Mouse (Mus musculus): ENCODE data around the gene Nipbl. TPM values are rescaled to one million over a fixed set of nuclear protein-coding genes. Genes with fewer than 3 reads are reported as not detected.
A peak's percentile ranks its signal among the peaks of the same experiment; 100 is the strongest.

The Nipbl gene
- polyA plus RNA-seq, 1 experiment from 2014 or later = 15.3 TPM

DNA sequence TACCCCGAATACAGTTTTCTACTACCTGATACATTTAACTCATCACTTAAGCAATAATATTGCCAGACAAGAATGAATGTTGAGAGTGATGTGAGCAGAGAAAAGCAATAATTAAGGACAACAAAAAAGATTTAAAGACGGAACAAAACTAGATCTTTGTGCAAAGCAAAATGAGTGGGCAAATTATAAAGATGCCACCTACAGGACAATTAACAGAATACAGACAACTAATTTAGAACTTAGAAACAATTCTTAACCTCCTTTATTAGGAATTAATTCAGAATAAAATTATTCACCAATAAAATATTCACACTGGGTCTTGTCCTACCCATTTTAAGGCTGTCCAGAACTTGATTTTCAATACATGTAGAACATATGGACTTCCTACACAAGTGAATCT lies 38.0 kb downstream of the Nipbl start:
- 87% methylated on average over 2 of the region's 2 CpGs for WGBS
- no peak for ATAC-seq
- Histone ChIP-seq H3K9ac (ENCODE audit: low read length) (no peak overlapping the region), H3K27ac (ENCODE audit: low read depth, low read length) (no peak overlapping the region), H3K9me3 (replicated peaks; ENCODE audit: control insufficient read depth, low read length) (no peaks in the 10 kb centered on the region), H3K27me3 (replicated peaks; ENCODE audit: control insufficient read depth, insufficient read depth, low read length) (no peaks in the 10 kb centered on the region), H3K4me3 (ENCODE audit: low read depth, low read length) (no peak overlapping the region), H3K4me2 (ENCODE audit: low read length) (no peak overlapping the region), H3K36me3 (ENCODE audit: control insufficient read depth, insufficient read depth, low read length) (no peaks in the 10 kb centered on the region), H3K4me1 (ENCODE audit: control insufficient read depth, insufficient read depth, low read length) (no peaks in the 10 kb centered on the region)
- DNase-seq (ENCODE audit: low spot score) = no peak

DNA sequence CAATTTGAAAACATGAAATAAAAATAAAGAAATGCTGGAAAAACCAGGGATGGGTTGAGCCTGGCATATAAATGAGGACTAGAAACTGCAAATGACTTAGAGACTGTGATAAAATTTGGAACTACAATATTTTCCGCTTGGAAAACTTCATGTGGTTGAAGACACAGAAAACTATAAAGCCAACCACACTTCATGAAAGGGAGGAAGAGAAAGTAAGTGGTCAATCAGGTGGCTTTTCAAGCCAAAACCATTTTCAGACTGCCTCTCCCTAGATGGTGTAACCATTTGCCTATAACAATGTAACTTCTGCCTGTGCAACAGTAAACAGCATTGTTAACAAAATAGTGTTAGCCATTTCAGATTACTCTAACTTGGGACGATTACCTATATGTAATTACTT lies 41.7 kb downstream of the Nipbl start:
- DNase-seq (ENCODE audit: low spot score) (no peak), ATAC-seq (no peak)
- Histone ChIP-seq H3K36me3 (ENCODE audit: control insufficient read depth, insufficient read depth, low read length) (no peaks in the 10 kb centered on the region), H3K27me3 (replicated peaks; ENCODE audit: control insufficient read depth, insufficient read depth, low read length) (no peaks in the 10 kb centered on the region), H3K9me3 (replicated peaks; ENCODE audit: control insufficient read depth, low read length) (no peaks in the 10 kb centered on the region), H3K4me2 (ENCODE audit: low read length) (no peak overlapping the region), H3K9ac (ENCODE audit: low read length) (no peak overlapping the region), H3K4me3 (ENCODE audit: low read depth, low read length) (no peak overlapping the region), H3K27ac (ENCODE audit: low read depth, low read length) (no peak overlapping the region), H3K4me1 (ENCODE audit: control insufficient read depth, insufficient read depth, low read length) (no peaks in the 10 kb centered on the region)
- WGBS = 94% methylated on average over 2 of the region's 2 CpGs

DNA sequence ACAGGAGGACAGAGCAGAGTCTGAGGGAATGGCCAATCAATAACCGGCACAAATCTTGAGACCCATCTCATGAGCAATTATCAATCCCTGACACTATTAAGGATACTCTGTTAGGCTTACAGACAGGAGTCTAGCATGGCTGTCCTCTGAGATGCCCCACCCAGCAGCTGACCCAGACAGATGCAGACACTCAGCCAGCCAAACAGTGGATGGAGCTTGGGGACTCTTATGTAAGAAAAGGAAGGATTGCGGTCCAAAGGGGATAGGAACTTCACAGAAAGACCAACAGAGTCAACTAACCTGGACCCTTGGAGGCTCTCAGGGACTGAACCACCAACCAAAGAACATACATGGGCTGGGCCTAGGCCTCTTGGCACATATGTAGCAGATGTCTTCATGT lies 42.7 kb downstream of the Nipbl start:
- H3K27ac ChIP-seq (ENCODE audit: low read depth, low read length) = no peak overlapping the region
- 96% methylated on average over 2 of the region's 2 CpGs for WGBS
- ATAC-seq (no peak), DNase-seq (ENCODE audit: low spot score) (no peak)
- H3K27me3 ChIP-seq (replicated peaks; ENCODE audit: control insufficient read depth, insufficient read depth, low read length) = no peaks in the 10 kb centered on the region
- H3K4me2 ChIP-seq (ENCODE audit: low read length) = no peak overlapping the region
- no peaks in the 10 kb centered on the region for H3K9me3 ChIP-seq (replicated peaks; ENCODE audit: control insufficient read depth, low read length)
- no peak overlapping the region for H3K9ac ChIP-seq (ENCODE audit: low read length)
- H3K36me3 ChIP-seq (ENCODE audit: control insufficient read depth, insufficient read depth, low read length) = no peaks in the 10 kb centered on the region
- H3K4me3 ChIP-seq (ENCODE audit: low read depth, low read length) = no peak overlapping the region
- H3K4me1 ChIP-seq (ENCODE audit: control insufficient read depth, insufficient read depth, low read length) = no peaks in the 10 kb centered on the region

DNA sequence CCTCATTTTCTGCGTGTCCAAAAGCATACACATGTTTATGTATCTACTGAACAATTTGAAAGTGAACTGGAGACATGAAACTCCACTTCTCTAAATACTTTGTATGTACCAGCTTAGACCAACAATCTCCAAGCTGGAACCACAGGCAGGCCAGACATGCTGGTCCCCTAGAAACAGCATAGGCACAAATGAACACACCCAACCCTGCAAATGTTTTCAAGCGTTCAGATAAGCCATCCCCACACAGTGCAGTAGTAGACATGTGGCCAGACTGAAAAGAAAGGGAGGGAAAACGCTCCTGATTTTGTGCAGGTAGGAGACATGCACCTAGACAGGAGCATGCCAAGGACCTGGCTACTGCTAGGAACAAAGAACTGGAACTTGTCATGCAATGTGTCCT lies 52.5 kb downstream of the Nipbl start:
- no peak overlapping the region for H3K9ac ChIP-seq (ENCODE audit: low read length)
- H3K4me3 ChIP-seq (ENCODE audit: low read depth, low read length) = no peak overlapping the region
- ATAC-seq (no peak), DNase-seq (ENCODE audit: low spot score) (no peak)
- H3K27ac ChIP-seq (ENCODE audit: low read depth, low read length) = no peak overlapping the region
- 94% methylated on average over 3 of the region's 3 CpGs for WGBS
- no peaks in the 10 kb centered on the region for H3K27me3 ChIP-seq (replicated peaks; ENCODE audit: control insufficient read depth, insufficient read depth, low read length)
- H3K4me1 ChIP-seq (ENCODE audit: control insufficient read depth, insufficient read depth, low read length) = no peaks in the 10 kb centered on the region
- H3K9me3 ChIP-seq (replicated peaks; ENCODE audit: control insufficient read depth, low read length) = no peaks in the 10 kb centered on the region
- H3K4me2 ChIP-seq (ENCODE audit: low read length) = no peak overlapping the region
- H3K36me3 ChIP-seq (ENCODE audit: control insufficient read depth, insufficient read depth, low read length) = no peaks in the 10 kb centered on the region

DNA sequence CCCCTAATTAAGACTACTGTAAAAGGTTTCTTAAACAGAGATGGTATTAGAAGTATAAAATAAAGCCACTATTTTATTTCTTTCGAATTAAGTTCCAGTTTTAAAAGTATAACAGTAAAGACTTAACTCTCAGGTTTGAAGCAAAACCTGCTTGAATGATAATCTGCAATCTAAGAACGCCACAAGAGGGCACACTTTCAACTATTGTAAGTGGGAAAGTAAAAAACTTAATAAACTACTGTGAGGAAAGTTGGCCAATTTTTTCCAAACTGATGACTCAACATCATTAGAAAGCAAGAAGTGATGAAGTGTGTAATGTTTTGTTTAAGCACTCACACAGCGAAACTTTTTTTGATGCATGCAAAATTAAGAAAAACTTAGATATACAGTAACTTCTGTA lies 62.0 kb downstream of the Nipbl start:
- no peaks in the 10 kb centered on the region for H3K27me3 ChIP-seq (replicated peaks; ENCODE audit: control insufficient read depth, insufficient read depth, low read length)
- H3K4me1 ChIP-seq (ENCODE audit: control insufficient read depth, insufficient read depth, low read length) = no peaks in the 10 kb centered on the region
- no peak overlapping the region for H3K4me3 ChIP-seq (ENCODE audit: low read depth, low read length)
- no peak overlapping the region for H3K9ac ChIP-seq (ENCODE audit: low read length)
- H3K9me3 ChIP-seq (replicated peaks; ENCODE audit: control insufficient read depth, low read length) = no peaks in the 10 kb centered on the region
- H3K27ac ChIP-seq (ENCODE audit: low read depth, low read length) = no peak overlapping the region
- ATAC-seq (no peak), DNase-seq (ENCODE audit: low spot score) (peak; percentile 70)
- 69% methylated on average over 3 of the region's 3 CpGs for WGBS
- H3K4me2 ChIP-seq (ENCODE audit: low read length) = no peak overlapping the region
- no peaks in the 10 kb centered on the region for H3K36me3 ChIP-seq (ENCODE audit: control insufficient read depth, insufficient read depth, low read length)

DNA sequence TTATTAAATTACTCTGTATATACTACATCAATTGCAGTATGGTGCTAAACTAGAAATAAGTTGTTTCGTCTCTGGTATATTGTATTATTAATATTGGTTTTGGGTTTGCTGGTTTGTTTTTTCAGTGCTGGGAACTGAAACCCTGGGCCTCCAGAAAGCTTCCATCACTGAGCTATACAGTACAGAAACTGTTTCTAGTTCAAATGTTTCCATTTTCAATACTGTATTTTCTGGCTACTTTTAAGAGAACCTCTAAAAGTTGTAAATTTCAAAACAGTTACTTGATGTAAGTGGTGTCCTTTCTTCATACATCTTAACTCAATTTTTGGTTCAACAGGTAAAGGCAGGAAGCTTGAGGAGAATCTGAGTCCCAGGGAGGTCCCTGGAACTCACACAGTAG lies 68.6 kb downstream of the Nipbl start:
- Histone ChIP-seq H3K9me3 (replicated peaks; ENCODE audit: control insufficient read depth, low read length) (no peaks in the 10 kb centered on the region), H3K27me3 (replicated peaks; ENCODE audit: control insufficient read depth, insufficient read depth, low read length) (no peaks in the 10 kb centered on the region), H3K4me2 (ENCODE audit: low read length) (no peak overlapping the region), H3K27ac (ENCODE audit: low read depth, low read length) (no peak overlapping the region), H3K9ac (ENCODE audit: low read length) (no peak overlapping the region), H3K4me1 (ENCODE audit: control insufficient read depth, insufficient read depth, low read length) (no peaks in the 10 kb centered on the region), H3K4me3 (ENCODE audit: low read depth, low read length) (no peak overlapping the region), H3K36me3 (ENCODE audit: control insufficient read depth, insufficient read depth, low read length) (peaks cover 11% of the 10 kb centered on the region)
- DNase-seq (ENCODE audit: low spot score) = no peak
- WGBS = 96% methylated on average over 1 of the region's 1 CpGs
- no peak for ATAC-seq

DNA sequence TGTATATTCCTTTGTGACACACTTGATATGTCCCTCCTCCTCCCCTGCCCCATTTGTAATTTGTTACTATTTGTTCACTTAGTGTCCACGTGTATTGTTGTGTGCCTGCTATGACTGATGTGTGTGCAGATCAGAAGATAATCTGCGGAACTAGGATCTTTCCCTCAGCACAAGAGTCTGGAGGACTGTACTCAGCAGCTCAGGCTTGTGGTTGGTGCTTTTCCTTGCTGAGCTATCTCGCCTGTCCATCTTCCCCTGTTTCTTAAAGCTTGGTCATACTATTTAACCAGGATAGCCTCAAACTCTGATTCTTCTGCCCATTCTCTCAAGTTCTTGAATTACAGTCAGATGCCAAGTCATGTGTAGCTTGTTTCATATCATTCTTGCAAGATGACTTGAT lies 69.5 kb downstream of the Nipbl start:
- 82% methylated on average over 3 of the region's 3 CpGs for WGBS
- H3K27ac ChIP-seq (ENCODE audit: low read depth, low read length) = no peak overlapping the region
- H3K4me3 ChIP-seq (ENCODE audit: low read depth, low read length) = no peak overlapping the region
- H3K27me3 ChIP-seq (replicated peaks; ENCODE audit: control insufficient read depth, insufficient read depth, low read length) = no peaks in the 10 kb centered on the region
- no peak overlapping the region for H3K4me2 ChIP-seq (ENCODE audit: low read length)
- DNase-seq (ENCODE audit: low spot score) (no peak), ATAC-seq (no peak)
- H3K4me1 ChIP-seq (ENCODE audit: control insufficient read depth, insufficient read depth, low read length) = no peaks in the 10 kb centered on the region
- H3K9ac ChIP-seq (ENCODE audit: low read length) = no peak overlapping the region
- no peaks in the 10 kb centered on the region for H3K9me3 ChIP-seq (replicated peaks; ENCODE audit: control insufficient read depth, low read length)
- peaks cover 16% of the 10 kb centered on the region for H3K36me3 ChIP-seq (ENCODE audit: control insufficient read depth, insufficient read depth, low read length)

DNA sequence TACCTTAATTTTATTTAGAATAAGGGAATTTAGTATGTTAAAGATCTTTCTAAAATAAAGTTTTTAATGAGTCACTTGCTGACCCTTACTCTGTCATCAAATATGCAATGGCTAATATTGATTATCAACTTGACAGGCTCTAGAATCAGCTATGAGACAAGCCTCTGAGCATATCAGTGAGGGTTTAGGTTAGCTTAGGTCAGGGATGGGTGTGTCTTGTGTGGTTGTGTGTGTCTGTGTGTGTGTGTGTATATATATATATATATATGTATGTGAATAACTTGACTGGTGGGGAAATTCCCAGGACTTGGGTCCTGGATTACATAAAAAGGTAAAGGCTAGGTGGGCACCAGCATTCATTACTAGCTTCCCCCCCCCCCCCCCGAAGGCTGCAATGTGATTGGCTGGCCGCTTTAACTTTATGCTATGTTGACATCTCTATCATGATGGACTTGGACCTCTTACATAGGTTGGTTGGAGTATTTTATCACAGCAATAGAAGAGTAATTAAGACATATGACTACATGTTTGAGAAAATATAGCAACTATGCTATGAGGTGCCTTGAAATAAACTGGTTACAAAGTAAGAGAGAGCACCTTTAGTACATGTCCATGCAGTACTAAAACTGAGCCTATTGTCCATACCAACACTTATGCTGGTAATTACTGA lies 97.0 kb downstream of the Nipbl start:
- Histone ChIP-seq H3K36me3 (ENCODE audit: control insufficient read depth, insufficient read depth, low read length) (peaks cover 21% of the 10 kb centered on the region), H3K9ac (ENCODE audit: low read length) (no peak overlapping the region), H3K9me3 (replicated peaks; ENCODE audit: control insufficient read depth, low read length) (no peaks in the 10 kb centered on the region), H3K4me1 (ENCODE audit: control insufficient read depth, insufficient read depth, low read length) (no peaks in the 10 kb centered on the region), H3K27me3 (replicated peaks; ENCODE audit: control insufficient read depth, insufficient read depth, low read length) (no peaks in the 10 kb centered on the region), H3K27ac (ENCODE audit: low read depth, low read length) (no peak overlapping the region), H3K4me2 (ENCODE audit: low read length) (no peak overlapping the region), H3K4me3 (ENCODE audit: low read depth, low read length) (no peak overlapping the region)
- ATAC-seq (no peak), DNase-seq (ENCODE audit: low spot score) (no peak)
- 95% methylated on average over 2 of the region's 2 CpGs for WGBS

DNA sequence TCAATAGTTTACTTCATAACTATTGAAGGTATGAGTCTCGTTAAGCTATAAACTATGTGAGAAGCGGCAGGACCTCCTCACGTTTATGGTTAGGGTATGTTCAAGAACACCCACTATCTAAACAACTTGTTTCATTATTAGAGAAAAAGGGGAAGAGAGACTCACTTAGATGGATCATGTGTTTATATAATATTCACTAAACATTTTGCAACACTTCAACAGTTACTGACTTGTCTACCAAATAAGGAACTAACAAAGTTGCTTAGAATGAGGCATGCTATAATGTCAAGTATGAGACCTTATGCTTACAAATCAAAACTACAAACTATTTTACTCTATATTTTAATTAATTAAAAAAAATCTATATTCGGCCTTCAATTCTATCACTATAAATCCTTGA lies 103.7 kb downstream of the Nipbl start:
- no peak for ATAC-seq
- Histone ChIP-seq H3K9me3 (replicated peaks; ENCODE audit: control insufficient read depth, low read length) (no peaks in the 10 kb centered on the region), H3K4me1 (ENCODE audit: control insufficient read depth, insufficient read depth, low read length) (no peaks in the 10 kb centered on the region), H3K4me2 (ENCODE audit: low read length) (no peak overlapping the region), H3K36me3 (ENCODE audit: control insufficient read depth, insufficient read depth, low read length) (peaks cover 43% of the 10 kb centered on the region), H3K9ac (ENCODE audit: low read length) (no peak overlapping the region), H3K27me3 (replicated peaks; ENCODE audit: control insufficient read depth, insufficient read depth, low read length) (no peaks in the 10 kb centered on the region), H3K4me3 (ENCODE audit: low read depth, low read length) (no peak overlapping the region), H3K27ac (ENCODE audit: low read depth, low read length) (no peak overlapping the region)
- 78% methylated on average over 4 of the region's 4 CpGs for WGBS
- no peak for DNase-seq (ENCODE audit: low spot score)

Measured in forebrain, embryonic 14.5 days (tissue).